Mouse (Mus musculus) E14TG2a.4 (cell line): ENCODE data around the gene Syne3.
A peak's percentile ranks its signal among the peaks of the same experiment; 100 is the strongest.

Experiments used
- H3K27me3 ChIP-seq: 2 replicates; pipeline ENCODE4 v1.6.1; 2014; ENCODE audit warnings: low read length, control low read depth; ENCODE audit not compliant: insufficient read depth
- H3K36me3 ChIP-seq: 2 replicates; pipeline ENCODE4 v1.6.1; 2014; ENCODE audit warnings: low read length, control low read depth; ENCODE audit not compliant: insufficient read depth
- H3K4me1 ChIP-seq: replicated peaks from 2 replicates; pipeline ENCODE4 v1.6.1; 2014; ENCODE audit warnings: low read depth, low read length, control low read depth
- H3K4me3 ChIP-seq: replicated peaks from 2 replicates; pipeline ENCODE4 v1.5.1; 2014; ENCODE audit warnings: mild to moderate bottlenecking, low read length
- H3K9me3 ChIP-seq: 2 replicates; pipeline ENCODE4 v1.6.1; 2014; ENCODE audit warnings: low read length, control low read depth
- CTCF ChIP-seq: conservative IDR thresholded peaks from 2 replicates; pipeline ENCODE4 v1.5.1; 2014; ENCODE audit warnings: low read length
- NANOG ChIP-seq: IDR thresholded peaks from 2 replicates; pipeline ENCODE4 v1.6.1; 2014; ENCODE audit warnings: borderline replicate concordance, low read length, mixed read lengths
- POU5F1 ChIP-seq: IDR thresholded peaks from 2 replicates; pipeline ENCODE4 v1.6.1; 2014; ENCODE audit warnings: low read length, borderline replicate concordance

Syne3 gene

DNA sequence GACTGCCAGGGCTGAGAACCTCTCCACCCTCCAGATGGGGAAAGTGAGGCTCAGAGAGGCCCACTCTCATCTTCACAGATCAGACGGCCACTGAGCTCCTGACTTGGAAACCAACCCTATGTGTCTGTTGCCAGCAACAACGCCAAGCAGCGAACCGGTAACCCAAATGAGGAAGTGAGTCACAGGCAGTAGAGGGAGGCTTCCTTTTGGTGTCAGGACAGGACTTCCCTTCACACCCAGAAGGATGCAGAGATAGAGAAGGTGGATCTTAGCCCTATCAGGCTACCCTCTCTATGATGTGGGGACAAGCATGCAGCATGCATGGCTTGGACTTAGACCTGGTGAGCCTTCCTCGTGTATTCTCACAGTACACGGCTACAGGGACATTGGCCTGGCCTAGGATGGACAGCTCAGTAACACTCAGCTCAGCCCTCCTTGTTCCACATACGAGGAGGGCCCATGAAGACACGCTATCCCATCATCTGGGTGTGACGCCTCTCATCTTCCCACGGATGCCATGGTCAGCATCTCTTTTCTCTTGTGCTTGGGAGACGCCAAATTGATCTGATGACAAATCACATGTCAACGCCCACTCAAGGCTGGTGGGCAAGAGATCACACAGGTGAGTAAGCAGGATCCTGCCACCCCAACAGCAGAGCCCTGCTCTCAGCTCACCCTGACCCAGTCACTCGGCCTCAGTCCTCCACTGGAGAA, 18.7 kb downstream of the Syne3 start:
- Histone ChIP-seq H3K4me3 (no peak overlapping the region), H3K4me1 (peaks cover 15% of the 10 kb centered on the region; the same call in 1 of the 2 replicates), H3K36me3 (no peaks in the 10 kb centered on the region), H3K27me3 (peaks cover 11% of the 10 kb centered on the region), H3K9me3 (no peaks in the 10 kb centered on the region)
- TF ChIP-seq NANOG, result no peak
- no peak for TF ChIP-seq CTCF
- TF ChIP-seq POU5F1, result no peak

DNA sequence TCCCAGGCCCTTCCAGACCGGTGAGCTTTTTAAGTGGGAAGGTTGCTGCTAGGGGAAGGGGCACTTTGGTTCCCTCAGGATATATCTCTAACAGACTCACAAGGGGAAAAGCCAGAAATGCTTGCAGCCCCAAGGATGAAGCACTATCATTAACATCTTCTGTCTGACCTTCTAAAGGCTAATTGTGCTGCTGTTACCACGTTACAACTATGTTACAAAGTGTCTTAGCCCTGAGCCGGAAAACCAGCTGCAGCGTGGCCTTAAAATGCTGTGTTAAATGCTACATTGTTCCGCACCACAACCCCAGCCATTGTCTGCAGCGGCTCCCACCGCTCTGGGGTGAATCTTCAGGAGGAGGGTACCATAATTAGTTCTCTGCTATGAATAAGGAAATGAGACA, 21.7 kb downstream of the Syne3 start:
- Histone ChIP-seq H3K4me1 (no peaks in the 10 kb centered on the region), H3K9me3 (no peaks in the 10 kb centered on the region), H3K27me3 (peaks cover 5% of the 10 kb centered on the region), H3K36me3 (no peaks in the 10 kb centered on the region), H3K4me3 (no peak overlapping the region)
- TF ChIP-seq POU5F1, result no peak
- TF ChIP-seq NANOG, result no peak

DNA sequence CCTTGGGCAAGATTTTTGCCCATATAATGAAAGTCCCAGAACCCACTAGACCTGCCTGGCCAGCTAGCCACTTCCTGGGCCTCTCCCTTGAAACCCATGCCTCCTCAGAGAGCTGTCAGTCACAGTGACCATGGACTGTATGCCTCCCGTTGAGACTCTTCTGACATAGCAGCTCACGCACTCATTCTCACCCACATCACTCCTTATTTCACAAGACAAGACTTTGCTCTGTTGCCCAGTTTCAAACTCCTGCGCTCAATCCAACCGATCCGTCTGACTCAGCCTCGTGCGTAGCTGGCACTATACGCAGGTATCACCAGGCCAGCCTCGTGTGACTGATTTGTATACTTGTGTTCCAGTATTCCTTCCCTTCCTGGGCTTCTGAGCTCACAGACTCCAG, 22.8 kb downstream of the Syne3 start:
- TF ChIP-seq CTCF (no peak), POU5F1 (no peak), NANOG (no peak)
- H3K9me3 ChIP-seq, result no peaks in the 10 kb centered on the region
- peaks cover 8% of the 10 kb centered on the region for H3K27me3 ChIP-seq
- no peak overlapping the region for H3K4me3 ChIP-seq
- H3K4me1 ChIP-seq, result no peaks in the 10 kb centered on the region
- H3K36me3 ChIP-seq, result no peaks in the 10 kb centered on the region

DNA sequence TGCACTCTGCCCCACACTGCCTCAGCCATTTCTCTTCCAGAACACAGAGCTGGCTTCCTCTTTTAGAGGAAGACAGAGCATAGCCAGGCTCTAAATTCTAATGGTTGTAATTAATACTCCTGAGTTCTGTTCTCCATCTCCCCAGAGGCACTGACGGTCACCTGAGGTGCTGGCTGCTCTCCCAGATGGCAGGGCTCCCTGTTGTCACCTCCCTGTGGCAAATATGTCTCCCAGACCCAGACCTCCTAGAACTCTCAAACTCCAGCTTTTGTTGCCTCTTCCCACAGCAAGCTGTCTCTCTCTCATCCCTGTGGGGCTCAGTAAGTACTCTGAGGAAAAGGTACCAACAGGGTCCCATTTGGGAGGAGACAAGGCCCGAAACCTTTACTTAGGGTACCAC, 23.6 kb downstream of the Syne3 start:
- Histone ChIP-seq H3K4me3 (no peak overlapping the region), H3K36me3 (no peaks in the 10 kb centered on the region), H3K27me3 (peaks cover 12% of the 10 kb centered on the region), H3K4me1 (no peaks in the 10 kb centered on the region), H3K9me3 (no peaks in the 10 kb centered on the region)
- TF ChIP-seq NANOG, result no peak

DNA sequence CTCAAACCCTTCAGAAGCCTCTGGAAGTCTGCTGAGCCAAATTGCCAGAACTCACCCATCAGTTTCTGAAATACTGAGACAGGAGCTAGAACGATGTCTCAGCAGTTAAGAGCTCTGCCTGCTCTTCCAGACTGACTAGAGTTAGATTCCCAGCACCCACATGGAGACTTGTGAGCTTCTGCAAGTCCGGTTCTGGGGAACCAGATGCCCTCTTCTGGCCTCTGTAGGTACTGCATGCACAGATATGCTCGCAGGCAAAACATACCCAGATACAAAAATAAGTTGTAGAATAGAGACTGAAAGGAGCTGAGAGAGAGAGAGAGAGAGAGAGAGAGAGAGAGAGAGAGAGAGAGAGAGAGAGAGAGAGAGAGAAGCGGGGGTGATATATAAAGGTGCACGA, 24.5 kb downstream of the Syne3 start:
- Histone ChIP-seq H3K9me3 (no peaks in the 10 kb centered on the region), H3K27me3 (peaks cover 12% of the 10 kb centered on the region), H3K4me1 (no peaks in the 10 kb centered on the region), H3K4me3 (no peak overlapping the region), H3K36me3 (no peaks in the 10 kb centered on the region)
- TF ChIP-seq CTCF (peak; percentile 65), POU5F1 (no peak), NANOG (no peak)

DNA sequence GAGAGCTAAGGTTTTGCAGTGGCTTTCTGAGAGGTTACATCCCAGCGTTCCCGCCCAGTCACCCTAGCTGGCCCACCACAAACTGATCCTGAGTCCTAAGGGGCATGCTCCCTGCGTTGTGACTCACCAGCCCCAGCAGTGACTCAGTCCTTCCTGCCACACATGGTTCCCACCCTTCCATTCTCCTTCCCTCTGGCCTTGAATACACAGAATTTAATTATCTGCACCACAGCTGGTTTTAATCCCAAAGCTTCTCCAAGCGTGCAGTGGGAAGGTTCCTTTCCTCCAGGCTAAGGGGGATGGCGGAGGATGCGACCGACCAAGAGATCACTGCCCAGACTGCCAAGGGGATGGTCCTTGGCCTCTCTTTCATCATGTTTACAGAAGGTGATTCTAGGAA, 26.1 kb downstream of the Syne3 start:
- Histone ChIP-seq H3K4me3 (no peak overlapping the region), H3K4me1 (peaks cover 6% of the 10 kb centered on the region), H3K27me3 (peaks cover 12% of the 10 kb centered on the region), H3K36me3 (no peaks in the 10 kb centered on the region), H3K9me3 (no peaks in the 10 kb centered on the region)
- no peak for TF ChIP-seq CTCF
- no peak for TF ChIP-seq NANOG
- no peak for TF ChIP-seq POU5F1

DNA sequence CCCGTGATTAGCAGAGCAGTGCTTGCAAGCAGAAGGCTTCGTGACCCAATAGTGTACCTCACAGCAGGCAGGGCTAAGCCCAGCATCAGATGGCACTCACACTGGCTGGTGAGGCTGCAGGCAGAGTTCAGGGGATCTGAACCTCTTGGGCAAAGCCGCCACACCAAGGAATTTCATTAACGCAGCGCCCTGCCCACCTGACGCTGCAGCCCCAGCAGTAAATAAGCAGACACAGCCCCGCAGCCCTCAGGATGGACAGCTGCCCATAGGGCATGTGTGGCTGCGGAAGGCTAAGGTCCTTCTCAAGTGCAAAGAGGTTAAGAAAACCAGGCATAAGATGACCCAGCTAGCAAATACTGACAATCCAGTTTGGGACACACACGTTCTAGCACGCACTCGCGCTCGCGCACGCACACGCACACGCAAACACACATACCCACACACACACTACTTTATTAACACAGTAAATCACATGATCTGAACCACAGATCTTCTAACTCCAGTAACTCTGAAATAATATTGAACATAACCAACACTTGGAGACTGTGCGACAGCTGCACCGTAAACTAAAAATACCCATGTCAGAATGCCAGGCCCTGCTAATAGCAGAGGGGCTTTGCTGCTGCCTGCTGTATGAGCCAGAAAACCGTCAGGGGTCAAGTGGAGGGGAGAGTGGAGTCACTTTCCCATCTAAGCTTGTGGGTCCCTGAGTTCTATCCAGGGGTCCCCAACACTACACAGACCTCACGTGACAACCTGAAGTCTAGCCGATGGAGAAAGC, 30.5 kb downstream of the Syne3 start:
- H3K4me3 ChIP-seq, result peak overlapping the region; percentile 45; the same call in 1 of the 2 replicates
- peaks cover 10% of the 10 kb centered on the region for H3K4me1 ChIP-seq
- no peaks in the 10 kb centered on the region for H3K9me3 ChIP-seq
- no peaks in the 10 kb centered on the region for H3K36me3 ChIP-seq
- H3K27me3 ChIP-seq, result peaks cover 12% of the 10 kb centered on the region
- no peak for TF ChIP-seq CTCF
- TF ChIP-seq POU5F1, result no peak
- no peak for TF ChIP-seq NANOG

DNA sequence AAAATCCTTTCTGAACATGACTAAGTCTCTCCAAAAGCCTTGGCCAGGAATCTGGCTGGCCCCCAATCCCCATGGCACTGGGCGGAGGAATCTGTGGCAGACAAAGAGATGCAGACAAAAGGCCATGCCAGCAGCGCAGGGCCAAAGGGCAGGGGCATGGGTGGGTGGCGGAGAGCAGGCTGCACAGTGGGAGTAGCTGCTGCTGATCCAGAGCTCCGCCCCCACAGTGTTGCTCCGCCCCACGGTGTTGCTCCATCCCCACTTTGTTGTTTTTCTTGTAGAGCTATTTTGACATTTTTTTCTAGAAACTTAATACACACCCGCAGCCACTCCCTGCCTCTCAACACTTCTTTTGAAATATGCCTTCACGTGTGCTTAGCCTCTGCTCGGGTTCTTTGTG, 31.2 kb downstream of the Syne3 start:
- H3K36me3 ChIP-seq, result no peaks in the 10 kb centered on the region
- peaks cover 12% of the 10 kb centered on the region for H3K27me3 ChIP-seq
- H3K9me3 ChIP-seq, result no peaks in the 10 kb centered on the region
- H3K4me3 ChIP-seq, result 0 out of 2 replicates have a peak overlapping the region, but pooled peaks have one; percentile 45
- peaks cover 10% of the 10 kb centered on the region for H3K4me1 ChIP-seq
- no peak for TF ChIP-seq NANOG
